Mouse (Mus musculus) lung, postnatal 0 days (tissue): Measurements from ENCODE around the gene Pdlim7. TPM values are rescaled to one million over a fixed set of nuclear protein-coding genes. Genes with fewer than 3 reads are reported as not detected.

Source experiments
- ATAC-seq: fragments of 200-750 bp; cut with Nextera tagmentation; 2 replicates; pipeline ENCODE4 v1.8.0; 2017; ENCODE audit warnings: moderate library complexity
- DNase-seq: peaks from one replicate; pipeline ENCODE4 v3.0.0-alpha.2; 2016; ENCODE audit warnings: low spot score
- H3K27ac ChIP-seq: fragments of 300-500 bp; sonication (generic); 2 replicates; pipeline ENCODE4 v1.5.1; 2014; ENCODE audit warnings: antibody characterized with exemption, mild to moderate bottlenecking, low read length, mixed read lengths
- H3K27me3 ChIP-seq: fragments of 300-500 bp; sonication (generic); replicated peaks from 2 replicates; pipeline ENCODE4 v1.6.1; 2014; ENCODE audit warnings: low read length, mixed read lengths; ENCODE audit not compliant: insufficient read depth
- H3K36me3 ChIP-seq: fragments of 300-500 bp; sonication (generic); 2 replicates; pipeline ENCODE4 v1.6.1; 2014; ENCODE audit warnings: low read length, mixed read lengths; ENCODE audit not compliant: insufficient read depth
- H3K4me1 ChIP-seq: fragments of 300-500 bp; sonication (generic); 2 replicates; pipeline ENCODE4 v1.6.1; 2014; ENCODE audit warnings: antibody characterized with exemption, low read depth, low read length, mixed read lengths; ENCODE audit not compliant: insufficient read depth
- H3K4me2 ChIP-seq: fragments of 300-500 bp; sonication (generic); replicated peaks from 2 replicates; pipeline ENCODE4 v1.6.1; 2014; ENCODE audit warnings: low read depth, mild to moderate bottlenecking, low read length, moderate library complexity, mixed read lengths
- H3K4me3 ChIP-seq: fragments of 300-500 bp; sonication (generic); 2 replicates; pipeline ENCODE4 v1.5.1; 2014; ENCODE audit warnings: low read depth, low read length
- H3K9ac ChIP-seq: fragments of 300-500 bp; sonication (generic); replicated peaks from 2 replicates; pipeline ENCODE4 v1.6.1; 2014; ENCODE audit warnings: low read depth, mild to moderate bottlenecking
- H3K9me3 ChIP-seq: fragments of 300-500 bp; sonication (generic); 2 replicates; pipeline ENCODE4 v1.6.1; 2016; ENCODE audit warnings: low read length, mixed read lengths
- CTCF ChIP-seq: IDR thresholded peaks from 2 replicates; pipeline ENCODE4 v1.5.1; 2016; ENCODE audit warnings: antibody characterized with exemption, mild to moderate bottlenecking
- EP300 ChIP-seq: IDR thresholded peaks from 2 replicates; pipeline ENCODE4 v1.6.1; 2016; ENCODE audit warnings: antibody characterized with exemption, mild to moderate bottlenecking, control low read depth
- WGBS: fragments of 180-500 bp; shearing (Covaris S2); extraction: QIAGEN DNeasy Blood & Tissue Kit; methylation state at CpG from one replicate; pipeline ENCODE4 v1.1.7; 2014; 5-methylcytosine and 5-hydroxymethylcytosine counted together
- polyA plus RNA-seq: library from polyadenylated mRNA; unstranded; fragments of >200 nt; fragmentation: Nextera tagmentation; extraction: Ambion mirVana; gene quantifications from 2 replicates; pipeline ENCODE4 v1.2.1, GENCODE M21; 2015

The Pdlim7 gene
- polyA plus RNA-seq, 1 experiment from 2014 or later, result 111 TPM

DNA sequence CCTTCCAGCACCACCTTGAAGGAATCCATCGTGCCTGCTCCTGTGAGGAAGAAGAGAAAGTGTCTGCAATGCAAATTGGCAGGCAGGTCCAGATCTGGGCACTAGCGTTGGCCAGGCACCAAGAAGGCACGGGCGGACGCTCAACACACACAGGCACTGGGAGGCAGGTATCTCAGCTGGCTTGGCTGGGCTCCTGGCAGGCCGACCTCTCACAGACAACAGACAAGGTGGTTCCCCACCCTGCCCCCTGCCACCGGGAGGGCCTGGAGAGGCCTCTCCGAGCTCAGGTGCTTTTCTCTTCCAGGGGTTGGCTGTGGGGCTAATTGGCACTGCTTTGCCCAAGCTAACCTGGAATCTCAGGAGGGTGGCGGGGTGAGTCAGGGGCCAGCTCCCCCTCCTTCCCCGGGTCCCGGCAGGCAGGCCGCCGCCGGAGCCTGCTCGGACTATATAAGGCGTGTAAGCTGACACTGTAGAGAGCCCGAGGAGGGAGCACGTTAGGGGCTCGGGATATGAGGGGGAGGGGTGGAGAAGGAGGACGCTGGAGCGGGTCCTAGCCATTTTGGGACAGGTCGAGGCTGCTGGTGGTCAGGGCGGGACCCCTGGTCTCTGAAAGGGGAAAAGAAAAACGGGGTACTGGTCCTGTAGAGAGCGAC lies 971 bp downstream of the Pdlim7 start:
- Histone ChIP-seq H3K27me3 (no peaks in the 10 kb centered on the region), H3K9ac (peak overlapping the region; percentile 83), H3K4me1 (peaks cover 21% of the 10 kb centered on the region), H3K9me3 (no peaks in the 10 kb centered on the region), H3K4me3 (peak overlapping the region; percentile 85), H3K27ac (peak overlapping the region; percentile 90), H3K4me2 (peak overlapping the region; percentile 79), H3K36me3 (peaks cover 6% of the 10 kb centered on the region; the same call in 1 of the 2 replicates)
- DNase-seq (peak; percentile 85), ATAC-seq (peak; percentile 28)
- TF ChIP-seq CTCF (no peak), EP300 (no peak)
- WGBS, result under 1% methylated on average over 25 of the region's 25 CpGs

- Histone ChIP-seq H3K9ac (0 out of 2 replicates have a peak overlapping the region, but pooled peaks have one; percentile 16), H3K36me3 (peaks cover 6% of the 10 kb centered on the region; the same call in 1 of the 2 replicates), H3K4me1 (peaks cover 21% of the 10 kb centered on the region), H3K4me2 (peak overlapping the region; percentile 79), H3K9me3 (no peaks in the 10 kb centered on the region), H3K27me3 (no peaks in the 10 kb centered on the region), H3K27ac (peak overlapping the region; percentile 90), H3K4me3 (peak overlapping the region; percentile 3; the same call in 1 of the 2 replicates)
- 17% methylated on average over 5 of the region's 5 CpGs for WGBS
- ATAC-seq (no peak), DNase-seq (no peak)
- TF ChIP-seq EP300 (no peak), CTCF (no peak)
Measured at GRCm38 (mm10) chr13:55511492-55511861, 2.0 kb downstream of the Pdlim7 start.

- H3K9me3 ChIP-seq, result no peaks in the 10 kb centered on the region
- DNase-seq (peak; percentile 93), ATAC-seq (peak; percentile 88)
- peak; percentile 48 for TF ChIP-seq CTCF
- TF ChIP-seq EP300, result peak; percentile 49
- 1% methylated on average over 6 of the region's 6 CpGs for WGBS
- peak overlapping the region; percentile 79 for H3K4me2 ChIP-seq
- H3K27ac ChIP-seq, result peak overlapping the region; percentile 90
- H3K4me1 ChIP-seq, result peaks cover 21% of the 10 kb centered on the region
- 0 out of 2 replicates have a peak overlapping the region, but pooled peaks have one; percentile 16 for H3K9ac ChIP-seq
- H3K27me3 ChIP-seq, result no peaks in the 10 kb centered on the region
- peaks cover 10% of the 10 kb centered on the region; the same call in 1 of the 2 replicates for H3K36me3 ChIP-seq
- peak overlapping the region; percentile 3; the same call in 1 of the 2 replicates for H3K4me3 ChIP-seq
Measured at GRCm38 (mm10) chr13:55510668-55511491, 2.6 kb downstream of the Pdlim7 start.

- 0 out of 2 replicates have a peak, but pooled peaks have one; percentile 56 for TF ChIP-seq EP300
- no peak for TF ChIP-seq CTCF
- Histone ChIP-seq H3K9me3 (no peaks in the 10 kb centered on the region), H3K4me2 (0 out of 2 replicates have a peak overlapping the region, but pooled peaks have one; percentile 6), H3K4me1 (peaks cover 21% of the 10 kb centered on the region), H3K4me3 (no peak overlapping the region), H3K9ac (no peak overlapping the region), H3K27me3 (no peaks in the 10 kb centered on the region), H3K27ac (peak overlapping the region; percentile 90), H3K36me3 (peaks cover 13% of the 10 kb centered on the region; the same call in 1 of the 2 replicates)
- DNase-seq (no peak), ATAC-seq (peak; percentile 31)
- WGBS, result 29% methylated on average over 3 of the region's 3 CpGs
Measured at GRCm38 (mm10) chr13:55510332-55510667, 3.2 kb downstream of the Pdlim7 start.

GRCm38 (mm10) chr13:55508531-55508930 lies 4.9 kb downstream of the Pdlim7 start:
- no peak overlapping the region for H3K9ac ChIP-seq
- ATAC-seq (no peak), DNase-seq (no peak)
- TF ChIP-seq CTCF (no peak), EP300 (no peak)
- H3K36me3 ChIP-seq, result peaks cover 24% of the 10 kb centered on the region; the same call in 1 of the 2 replicates
- no peaks in the 10 kb centered on the region; the same call in 1 of the 2 replicates for H3K27me3 ChIP-seq
- H3K4me3 ChIP-seq, result no peak overlapping the region
- H3K9me3 ChIP-seq, result no peaks in the 10 kb centered on the region
- 94% methylated on average over 10 of the region's 10 CpGs for WGBS
- H3K4me2 ChIP-seq, result no peak overlapping the region
- H3K4me1 ChIP-seq, result peaks cover 21% of the 10 kb centered on the region
- H3K27ac ChIP-seq, result no peak overlapping the region

- 67% methylated on average over 10 of the region's 11 CpGs for WGBS
- Histone ChIP-seq H3K4me3 (no peak overlapping the region), H3K4me2 (no peak overlapping the region), H3K9ac (no peak overlapping the region), H3K9me3 (no peaks in the 10 kb centered on the region), H3K36me3 (peaks cover 24% of the 10 kb centered on the region; the same call in 1 of the 2 replicates), H3K4me1 (peaks cover 21% of the 10 kb centered on the region), H3K27ac (no peak overlapping the region), H3K27me3 (no peaks in the 10 kb centered on the region; the same call in 1 of the 2 replicates)
- TF ChIP-seq CTCF (peak; percentile 32; the same call in 1 of the 2 replicates), EP300 (no peak)
- DNase-seq (no peak), ATAC-seq (no peak)
Measured at GRCm38 (mm10) chr13:55507877-55508276, 5.6 kb downstream of the Pdlim7 start.
